Mouse (Mus musculus) forebrain, embryonic 13.5 days (tissue): ENCODE measurements around the gene Cldn11. TPM values are rescaled to one million over a fixed set of nuclear protein-coding genes. Genes with fewer than 3 reads are reported as not detected.
A peak's percentile ranks its signal among the peaks of the same experiment; 100 is the strongest.
"Not testable (repeated sequence)": the region's sequence is repeated elsewhere in the genome, so short reads cannot be mapped to it uniquely, and the experiment has no call there.

Experiments
- ATAC-seq: fragments of 200-750 bp; cut with Nextera tagmentation; 2 replicates; pipeline ENCODE4 v1.8.0; 2017
- H3K27ac ChIP-seq: fragments of 300-500 bp; sonication (generic); 2 replicates; pipeline ENCODE4 v1.5.1; 2015; ENCODE audit warnings: inconsistent platforms, mild to moderate bottlenecking, moderate library complexity
- H3K27me3 ChIP-seq: fragments of 300-500 bp; sonication (generic); 2 replicates; pipeline ENCODE4 v1.6.1; 2015; ENCODE audit warnings: mild to moderate bottlenecking, inconsistent platforms
- H3K36me3 ChIP-seq: fragments of 300-500 bp; sonication (generic); 2 replicates; pipeline ENCODE4 v1.6.1; 2015; ENCODE audit warnings: mild to moderate bottlenecking, inconsistent platforms; ENCODE audit not compliant: poor library complexity, severe bottlenecking
- H3K4me1 ChIP-seq: fragments of 300-500 bp; sonication (generic); 2 replicates; pipeline ENCODE4 v1.6.1; 2015; ENCODE audit warnings: inconsistent platforms
- H3K4me2 ChIP-seq: fragments of 300-500 bp; sonication (generic); 2 replicates; pipeline ENCODE4 v1.6.1; 2015; ENCODE audit warnings: inconsistent platforms, mild to moderate bottlenecking, moderate library complexity
- H3K4me3 ChIP-seq: fragments of 300-500 bp; sonication (generic); 2 replicates; pipeline ENCODE4 v1.5.1; 2015; ENCODE audit warnings: mild to moderate bottlenecking, inconsistent platforms
- H3K9ac ChIP-seq: fragments of 300-500 bp; sonication (generic); 2 replicates; pipeline ENCODE4 v1.6.1; 2015; ENCODE audit warnings: mild to moderate bottlenecking, inconsistent platforms
- H3K9me3 ChIP-seq: fragments of 300-500 bp; sonication (generic); replicated peaks from 2 replicates; pipeline ENCODE4 v1.6.1; 2016; ENCODE audit warnings: inconsistent platforms
- WGBS: fragments of 180-500 bp; shearing (Covaris S2); methylation state at CpG from one replicate; pipeline ENCODE4 v1.1.7; 2015; 5-methylcytosine and 5-hydroxymethylcytosine counted together
- polyA plus RNA-seq: library from polyadenylated mRNA; unstranded; fragments of >200 nt; fragmentation: Nextera tagmentation; extraction: Ambion mirVana; gene quantifications from 2 replicates; pipeline ENCODE4 v1.2.1, GENCODE M21; 2015

Gene Cldn11
- polyA plus RNA-seq, 1 experiment from 2014 or later, result 35.9 TPM

DNA sequence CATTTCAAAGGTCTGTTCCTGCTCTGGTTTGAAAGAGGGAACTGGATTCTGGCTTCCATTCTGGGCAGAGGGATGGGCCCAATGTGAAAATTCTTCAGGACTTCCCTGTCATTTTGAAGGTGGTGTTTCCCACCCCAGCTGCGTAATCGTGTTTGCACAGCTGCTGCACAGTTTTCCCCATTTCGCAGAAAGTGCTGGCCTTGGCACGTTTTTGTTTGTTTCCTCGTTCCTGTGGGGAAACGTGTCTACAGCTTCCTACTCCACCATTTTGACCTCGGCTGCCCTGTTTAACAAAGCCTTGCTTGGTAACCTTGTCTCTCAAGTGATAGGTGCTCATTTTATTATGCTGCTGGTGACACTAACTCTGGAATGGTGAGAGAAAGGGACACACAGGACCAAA, 15.0 kb upstream of the Cldn11 start:
- Histone ChIP-seq H3K27me3 (no peaks in the 10 kb centered on the region), H3K9ac (no peak overlapping the region), H3K4me3 (no peak overlapping the region), H3K4me1 (no peaks in the 10 kb centered on the region), H3K9me3 (no peaks in the 10 kb centered on the region), H3K4me2 (no peak overlapping the region), H3K27ac (no peak overlapping the region), H3K36me3 (no peaks in the 10 kb centered on the region)
- 80% methylated on average over 7 of the region's 7 CpGs for WGBS
- no peak for ATAC-seq

DNA sequence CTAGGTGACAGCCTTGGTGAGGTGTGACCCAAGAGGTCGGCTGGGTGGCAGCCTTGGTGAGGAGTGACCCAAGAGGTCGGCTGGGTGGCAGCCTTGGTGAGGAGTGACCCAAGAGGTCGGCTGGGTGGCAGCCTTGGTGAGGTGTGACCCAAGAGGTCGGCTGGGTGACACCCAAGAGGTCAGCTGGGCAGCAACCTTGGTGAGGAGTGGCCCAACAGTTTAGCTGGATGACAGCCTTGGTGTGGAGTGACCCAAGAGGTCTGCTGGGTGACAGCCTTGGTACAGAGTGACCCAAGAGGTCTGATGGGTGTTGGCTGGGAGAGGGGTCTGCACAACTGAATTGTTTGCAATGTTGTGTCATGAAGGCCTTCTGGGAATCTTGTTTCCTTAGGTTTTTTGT, 13.1 kb upstream of the Cldn11 start:
- not testable (repeated sequence) for ATAC-seq, H3K27me3 ChIP-seq, H3K27ac ChIP-seq, H3K9me3 ChIP-seq, H3K4me2 ChIP-seq, H3K9ac ChIP-seq, H3K36me3 ChIP-seq, H3K4me3 ChIP-seq, H3K4me1 ChIP-seq
- 64% methylated on average over 4 of the region's 4 CpGs for WGBS

DNA sequence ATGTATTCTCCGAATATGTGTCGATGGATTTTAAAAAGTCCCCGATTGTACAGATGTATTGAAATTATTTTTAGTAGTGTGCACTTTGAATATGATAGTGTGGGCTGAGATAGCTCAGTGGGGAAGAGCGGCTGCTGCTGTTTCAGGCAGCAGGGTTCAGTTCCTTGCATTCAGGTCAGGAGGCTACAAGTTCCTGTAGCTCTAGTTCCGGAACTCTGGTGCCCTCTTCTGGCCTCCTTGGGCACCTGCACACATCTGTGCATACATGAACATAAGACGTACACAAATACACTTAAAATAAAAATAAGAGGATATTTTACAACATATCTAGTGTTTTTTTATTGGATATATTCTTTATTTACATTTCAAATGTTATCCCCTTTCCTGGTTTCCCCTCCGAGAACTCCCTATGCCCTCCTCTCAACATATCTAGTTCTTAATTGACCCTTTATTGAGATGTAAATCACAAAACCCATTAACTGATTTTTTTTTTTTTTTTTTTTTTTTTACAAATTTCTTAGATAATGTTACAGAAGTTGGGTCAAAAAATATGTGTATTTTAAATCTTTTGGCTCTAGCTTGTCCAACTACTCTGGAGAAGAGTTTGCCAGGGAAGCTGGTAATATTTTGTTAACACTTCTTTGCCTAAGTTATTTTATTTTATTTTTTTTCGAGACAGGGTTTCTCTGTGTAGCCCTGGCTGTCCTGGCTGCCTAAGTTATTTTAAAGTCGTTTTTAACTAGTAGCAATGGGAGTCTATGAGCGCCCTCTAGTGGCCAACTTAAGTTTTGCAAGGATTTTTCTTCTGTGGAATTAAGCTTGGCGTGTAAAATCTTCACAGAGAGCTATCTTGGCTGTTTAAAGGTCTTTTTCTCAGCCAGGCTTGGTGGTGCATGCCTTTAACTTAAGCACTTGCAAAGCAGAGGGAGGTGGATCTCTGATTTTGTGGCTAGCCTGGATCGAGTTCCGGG, 11.0 kb upstream of the Cldn11 start:
- Histone ChIP-seq H3K27me3 (no peaks in the 10 kb centered on the region), H3K4me1 (no peaks in the 10 kb centered on the region), H3K4me3 (no peak overlapping the region), H3K9ac (no peak overlapping the region), H3K36me3 (no peaks in the 10 kb centered on the region), H3K4me2 (no peak overlapping the region), H3K9me3 (no peaks in the 10 kb centered on the region), H3K27ac (no peak overlapping the region)
- 57% methylated on average over 13 of the region's 13 CpGs for WGBS
- 0 out of 2 replicates have a peak, but pooled peaks have one; percentile 24 for ATAC-seq

DNA sequence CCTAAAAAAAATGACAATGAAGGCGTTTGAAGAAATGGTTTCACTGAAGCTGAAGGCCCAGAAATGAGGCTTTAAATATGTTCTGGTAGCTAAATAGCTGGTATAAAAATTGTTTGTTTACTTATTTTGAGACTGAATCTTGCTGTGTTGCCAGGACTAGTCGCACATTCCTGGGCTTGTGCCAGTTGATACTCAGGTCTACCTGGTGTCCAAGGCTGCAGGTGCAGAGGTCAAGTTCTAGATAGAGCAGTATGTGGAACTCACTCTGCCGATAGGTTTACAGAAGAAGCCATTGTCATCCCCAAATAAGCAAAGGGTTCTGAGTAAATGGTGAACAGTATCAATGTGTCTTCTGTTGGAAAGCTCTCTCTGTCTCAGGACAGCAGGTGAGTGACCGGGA, 8.1 kb upstream of the Cldn11 start:
- Histone ChIP-seq H3K9ac (no peak overlapping the region), H3K9me3 (no peaks in the 10 kb centered on the region), H3K27ac (no peak overlapping the region), H3K4me1 (no peaks in the 10 kb centered on the region), H3K36me3 (no peaks in the 10 kb centered on the region), H3K4me2 (no peak overlapping the region), H3K27me3 (no peaks in the 10 kb centered on the region), H3K4me3 (no peak overlapping the region)
- ATAC-seq, result no peak
- WGBS, result 95% methylated on average over 4 of the region's 4 CpGs

DNA sequence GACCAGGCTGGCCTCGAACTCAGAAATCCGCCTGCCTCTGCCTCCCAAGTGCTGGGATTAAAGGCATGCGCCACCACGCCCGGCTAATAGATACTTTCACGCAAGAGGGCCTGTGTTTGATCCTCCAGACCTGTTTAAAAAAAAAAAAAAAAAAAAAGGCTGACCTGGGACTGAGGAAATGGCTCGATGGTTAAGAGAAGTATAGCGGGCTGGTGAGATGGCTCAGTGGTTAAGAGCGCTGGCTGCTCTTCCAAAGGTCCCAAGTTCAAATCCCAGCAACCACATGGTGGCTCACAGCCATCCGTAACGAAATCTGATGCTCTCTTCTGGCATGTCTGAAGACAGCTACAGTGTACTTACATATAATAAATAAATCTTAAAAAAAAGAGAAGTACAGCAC, 4.5 kb upstream of the Cldn11 start:
- H3K9ac ChIP-seq, H3K4me2 ChIP-seq, H3K36me3 ChIP-seq, H3K27ac ChIP-seq, H3K9me3 ChIP-seq, ATAC-seq, H3K4me3 ChIP-seq: not testable (repeated sequence)
- 83% methylated on average over 11 of the region's 11 CpGs for WGBS
- H3K27me3 ChIP-seq, result peaks cover 16% of the 10 kb centered on the region
- peaks cover 11% of the 10 kb centered on the region for H3K4me1 ChIP-seq

DNA sequence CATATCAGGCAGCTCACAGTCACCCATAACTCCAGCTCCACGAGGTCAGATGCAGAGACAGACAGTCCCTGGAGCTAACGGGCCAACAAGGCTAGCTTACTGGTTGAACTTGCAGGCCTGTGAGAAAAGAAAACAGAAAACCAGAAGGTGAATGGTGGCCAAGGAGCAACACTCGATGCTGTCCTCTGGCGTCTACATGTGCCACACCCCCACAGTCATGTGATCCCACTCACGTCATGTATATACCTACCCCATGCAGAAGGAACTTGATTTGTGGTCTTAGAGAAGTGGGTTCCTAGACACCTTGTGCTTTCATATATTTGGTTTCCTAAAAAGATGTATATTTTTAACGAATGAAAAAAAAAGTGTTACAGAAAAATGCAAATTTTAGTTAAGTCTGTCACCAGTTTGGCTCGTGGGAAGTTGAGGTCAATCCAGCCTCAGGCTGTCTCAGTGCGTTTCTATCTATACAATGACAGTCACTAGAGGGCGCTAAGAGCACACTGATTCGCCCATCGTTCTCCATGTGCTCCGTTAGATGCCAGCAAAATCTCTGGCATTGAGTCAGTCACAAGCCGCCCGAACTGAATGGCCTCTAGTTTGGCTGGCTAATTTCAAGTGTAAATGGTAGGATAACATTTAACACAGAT, 4.0 kb upstream of the Cldn11 start:
- 14% methylated on average over 14 of the region's 14 CpGs for WGBS
- H3K4me1 ChIP-seq, result peaks cover 11% of the 10 kb centered on the region
- H3K27me3 ChIP-seq, result peaks cover 20% of the 10 kb centered on the region
- ATAC-seq, result peak; percentile 90
- H3K9ac ChIP-seq, result no peak overlapping the region
- H3K27ac ChIP-seq, result no peak overlapping the region
- H3K9me3 ChIP-seq, result no peaks in the 10 kb centered on the region
- peak overlapping the region; percentile 35 for H3K4me2 ChIP-seq
- no peak overlapping the region; the same call in 1 of the 2 replicates for H3K4me3 ChIP-seq
- no peaks in the 10 kb centered on the region for H3K36me3 ChIP-seq

DNA sequence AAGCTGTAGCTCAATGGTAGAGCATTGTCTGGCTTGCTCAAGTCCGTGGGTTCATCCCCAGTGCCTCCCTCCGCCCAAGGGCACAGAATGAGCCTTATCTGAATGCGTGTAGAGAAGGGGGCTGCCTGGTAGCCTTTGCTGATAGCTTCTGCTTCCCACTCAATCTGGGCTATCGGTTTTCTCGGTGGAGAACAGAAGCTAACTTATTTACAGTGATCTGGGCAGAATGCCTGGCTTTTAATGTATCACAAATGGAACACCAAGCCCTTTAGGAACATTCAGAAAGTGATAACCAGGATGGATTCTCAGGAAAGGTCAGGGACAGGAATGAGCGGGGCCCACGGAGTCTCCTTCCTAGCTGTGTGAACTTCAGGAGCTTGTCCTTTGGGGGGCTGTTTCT, 1.1 kb upstream of the Cldn11 start:
- Histone ChIP-seq H3K9me3 (no peaks in the 10 kb centered on the region), H3K4me2 (no peak overlapping the region), H3K27ac (no peak overlapping the region), H3K9ac (no peak overlapping the region), H3K36me3 (no peaks in the 10 kb centered on the region), H3K27me3 (peaks cover 27% of the 10 kb centered on the region), H3K4me3 (no peak overlapping the region), H3K4me1 (peaks cover 11% of the 10 kb centered on the region)
- ATAC-seq, result no peak
- WGBS, result 83% methylated on average over 7 of the region's 7 CpGs

DNA sequence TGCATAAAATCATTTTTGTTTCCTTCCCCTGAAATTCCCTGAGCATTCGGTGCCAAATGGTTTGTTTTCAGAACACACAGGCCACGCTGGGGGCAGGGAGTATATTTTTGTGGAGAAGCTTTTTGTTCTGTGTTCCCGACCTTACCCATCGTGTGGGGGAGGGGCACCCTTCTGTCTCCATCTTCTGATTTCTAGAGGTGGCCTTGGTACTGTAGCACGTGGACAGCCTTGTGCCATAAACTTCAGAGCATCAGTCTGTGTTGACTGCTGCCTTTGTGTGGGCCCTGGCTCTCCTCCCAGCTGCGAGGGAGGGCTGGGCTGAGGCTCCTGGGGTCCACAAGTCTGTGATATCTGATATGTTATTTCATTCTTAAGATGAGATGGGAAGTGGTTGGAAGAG, 2.4 kb downstream of the Cldn11 start:
- H3K4me2 ChIP-seq, result no peak overlapping the region
- H3K4me1 ChIP-seq, result peaks cover 11% of the 10 kb centered on the region
- no peak for ATAC-seq

DNA sequence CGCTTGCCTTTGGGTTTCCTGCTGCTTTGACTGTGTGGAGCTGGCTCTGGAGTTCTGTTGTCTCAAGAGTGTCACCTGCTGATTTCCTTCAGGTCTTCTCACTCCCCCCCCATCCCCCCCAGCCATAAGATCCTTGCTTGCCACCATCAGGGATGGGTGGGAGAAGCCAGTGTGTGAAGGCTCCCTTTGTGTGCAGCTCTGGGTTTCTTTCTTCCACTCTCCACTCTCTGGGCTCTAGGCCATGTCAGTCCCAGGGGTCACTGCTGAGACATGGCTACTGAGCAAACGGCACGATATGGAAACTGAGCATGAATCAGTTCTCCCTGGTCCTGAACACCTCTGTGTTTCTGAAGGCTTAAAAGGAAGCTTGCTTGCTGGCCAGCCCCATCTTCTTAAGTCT, 6.4 kb downstream of the Cldn11 start:
- no peak overlapping the region for H3K4me2 ChIP-seq
- H3K9me3 ChIP-seq, result no peaks in the 10 kb centered on the region
- peaks cover 3% of the 10 kb centered on the region; the same call in 1 of the 2 replicates for H3K27me3 ChIP-seq
- WGBS, result 55% methylated on average over 3 of the region's 3 CpGs
- no peak overlapping the region for H3K27ac ChIP-seq
- H3K9ac ChIP-seq, result no peak overlapping the region
- H3K4me1 ChIP-seq, result 0 out of 2 replicates have a peak, but pooled peaks cover under 1% of the 10 kb centered on the region
- H3K36me3 ChIP-seq, result no peaks in the 10 kb centered on the region
- no peak for ATAC-seq
- no peak overlapping the region for H3K4me3 ChIP-seq

More for the DNA sequence above, 2.4 kb downstream of the Cldn11 start:
- Histone ChIP-seq H3K4me3 (no peak overlapping the region), H3K27ac (no peak overlapping the region), H3K9ac (no peak overlapping the region), H3K27me3 (peaks cover 27% of the 10 kb centered on the region), H3K9me3 (no peaks in the 10 kb centered on the region), H3K36me3 (no peaks in the 10 kb centered on the region)
- WGBS, result 69% methylated on average over 6 of the region's 6 CpGs

DNA sequence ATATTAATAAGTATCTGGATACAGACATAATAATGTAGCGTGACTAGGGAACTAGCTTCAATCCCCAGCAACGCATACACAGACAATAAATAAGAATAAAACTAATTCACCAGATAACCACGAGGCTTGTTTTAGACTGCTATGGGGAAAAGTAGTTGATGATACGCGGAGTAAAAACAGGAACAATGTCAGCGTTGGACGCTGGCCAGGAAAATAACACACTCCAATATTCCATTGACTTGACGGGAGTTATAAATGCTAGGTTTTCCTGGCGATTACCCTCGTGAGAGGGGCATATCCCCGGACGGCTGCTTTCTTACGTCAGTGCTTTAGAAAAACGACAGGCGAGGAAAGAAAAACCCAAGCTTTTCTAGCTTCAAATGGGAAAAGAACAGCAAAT, 8.1 kb downstream of the Cldn11 start:
- no peak for ATAC-seq
- Histone ChIP-seq H3K9ac (no peak overlapping the region), H3K4me3 (no peak overlapping the region), H3K9me3 (no peaks in the 10 kb centered on the region), H3K36me3 (no peaks in the 10 kb centered on the region), H3K4me1 (0 out of 2 replicates have a peak, but pooled peaks cover 5% of the 10 kb centered on the region), H3K4me2 (no peak overlapping the region), H3K27me3 (no peaks in the 10 kb centered on the region), H3K27ac (no peak overlapping the region)
- WGBS, result 85% methylated on average over 15 of the region's 15 CpGs

DNA sequence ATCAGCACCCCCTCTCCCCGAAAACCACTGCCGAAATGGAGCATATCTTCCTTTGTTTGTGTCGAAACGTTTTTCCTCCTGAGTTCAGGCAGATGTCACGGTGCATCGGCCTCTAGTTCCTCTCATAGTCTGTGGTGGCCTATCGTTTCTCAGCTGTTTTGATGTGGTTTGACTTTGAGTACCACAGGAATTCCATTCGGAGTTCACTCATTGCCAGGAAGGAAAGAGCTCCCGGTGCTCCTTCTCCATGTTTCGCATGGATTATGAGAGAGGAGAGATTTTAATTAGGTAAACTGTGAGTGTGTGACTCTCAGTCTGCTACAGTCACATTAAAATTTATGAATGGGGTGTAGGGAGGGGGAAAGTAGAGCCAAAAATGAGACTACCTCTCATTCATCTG, 10.3 kb downstream of the Cldn11 start:
- no peak overlapping the region for H3K27ac ChIP-seq
- no peaks in the 10 kb centered on the region for H3K27me3 ChIP-seq
- H3K4me3 ChIP-seq, result no peak overlapping the region
- H3K4me2 ChIP-seq, result no peak overlapping the region
- ATAC-seq, result no peak
- no peaks in the 10 kb centered on the region for H3K36me3 ChIP-seq
- whole genome bisulfite sequencing, result 79% methylated on average over 10 of the region's 10 CpGs
- no peaks in the 10 kb centered on the region for H3K9me3 ChIP-seq
- no peak overlapping the region for H3K9ac ChIP-seq
- H3K4me1 ChIP-seq, result 0 out of 2 replicates have a peak, but pooled peaks cover 5% of the 10 kb centered on the region

DNA sequence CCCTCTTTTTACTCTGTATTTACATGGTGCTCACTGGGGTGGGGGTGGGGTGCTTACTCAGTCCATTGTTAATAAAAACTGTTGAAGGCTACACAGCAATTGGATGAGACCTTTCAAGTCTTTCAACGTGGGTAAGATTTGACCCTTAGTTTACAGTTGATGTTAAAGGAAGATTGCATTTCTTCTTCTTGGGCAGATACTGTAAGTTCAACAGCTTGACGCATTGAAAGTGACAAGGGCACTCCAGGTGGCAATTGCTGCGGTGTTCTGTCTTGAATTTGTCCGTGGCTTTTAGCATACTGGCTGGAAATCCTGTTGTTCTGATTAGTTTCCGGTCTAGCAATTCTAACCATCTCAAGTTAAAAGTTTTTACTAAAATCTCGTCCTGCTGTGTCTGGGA, 11.6 kb downstream of the Cldn11 start:
- no peak for ATAC-seq
- Histone ChIP-seq H3K27me3 (no peaks in the 10 kb centered on the region), H3K4me1 (peaks cover 14% of the 10 kb centered on the region), H3K9ac (no peak overlapping the region), H3K36me3 (no peaks in the 10 kb centered on the region), H3K9me3 (no peaks in the 10 kb centered on the region), H3K4me2 (no peak overlapping the region), H3K27ac (no peak overlapping the region), H3K4me3 (no peak overlapping the region)
- WGBS, result 24% methylated on average over 6 of the region's 6 CpGs
